ENCODE assay signal across 14 mouse cellular contexts in genomic region chr5:105566852-105567412, GRCm38 (mm10). TPM values are rescaled to one million over a fixed set of nuclear protein-coding genes. Genes with fewer than 3 reads are reported as not detected.
A peak's percentile ranks its signal among the peaks of the same experiment; 100 is the strongest.
DNase-seq lines count a peak whose midpoint lies in the region; ATAC-seq lines count a peak whose summit lies in the region.
"Had no signal": no experiment of that assay in that cellular context is flagged by ENCODE, and none has a peak within 500 bp of the region (broad histone marks: within the 10 kb centered on the region; RNA-seq: fewer than 3 reads in every experiment).

No protein-coding gene starts in this region.

- 74% methylated on average over 7 of the region's 7 CpGs for WGBS in liver, embryonic 12.5 days (ENCODE audit: insufficient replicate concordance)
- 72% methylated on average over 7 of the region's 7 CpGs for WGBS in liver, embryonic 15.5 days (ENCODE audit: insufficient replicate concordance)

- peak overlapping the region; percentile 7; the same call in 1 of the 2 replicates for H3K9ac ChIP-seq in liver, embryonic 12.5 days
- H3K9ac ChIP-seq in liver, embryonic 15.5 days = no peak overlapping the region
- H3K9ac ChIP-seq: embryonic facial prominence, embryonic 13.5 days; intestine, embryonic 15.5 days had no signal

- H3K4me2 ChIP-seq in liver, embryonic 12.5 days = no peak overlapping the region
- H3K4me2 ChIP-seq in liver, embryonic 15.5 days = no peak overlapping the region
- H3K4me2 ChIP-seq: embryonic facial prominence, embryonic 13.5 days; intestine, embryonic 15.5 days had no signal

- H3K36me3 ChIP-seq in liver, embryonic 12.5 days = peaks cover 28% of the 10 kb centered on the region
- H3K36me3 ChIP-seq in liver, embryonic 15.5 days (replicated peaks) = no peaks in the 10 kb centered on the region; the same call in 1 of the 2 replicates
- H3K36me3 ChIP-seq: embryonic facial prominence, embryonic 13.5 days; intestine, embryonic 15.5 days had no signal

- intact Hi-C loops in left cerebral cortex, postnatal 14 days (cut with DNase I) = no loop called here

- no peaks in the 10 kb centered on the region for H3K27me3 ChIP-seq in liver, embryonic 12.5 days (replicated peaks)
- H3K27me3 ChIP-seq in liver, embryonic 15.5 days = no peaks in the 10 kb centered on the region
- H3K27me3 ChIP-seq: embryonic facial prominence, embryonic 13.5 days; intestine, embryonic 15.5 days had no signal

- no peak for ATAC-seq in liver, embryonic 12.5 days
- ATAC-seq in liver, embryonic 15.5 days (ENCODE audit: insufficient read depth) = no peak
- ATAC-seq: intestine, embryonic 15.5 days had no signal

- no peak for DNase-seq in liver
- peak; percentile 4 for DNase-seq in fat pad, adult 2 months (ENCODE audit: extremely low read depth, low read depth, low spot score)
- DNase-seq in lung, postnatal 36 days = peak; percentile 72
- no peak for DNase-seq in left cerebral cortex, postnatal 14 days (ENCODE audit: low spot score in 2 of 2)
- DNase-seq in thymus, postnatal 10 days (ENCODE audit: low spot score in 2 of 2) = no peak
- DNase-seq: cerebellum, adult 9-10 months; heart, adult 11 months; kidney, postnatal 10 days; layer of hippocampus, postnatal 36 days; thymus, adult 2 months had no signal

- no peak overlapping the region for H3K4me3 ChIP-seq in liver, embryonic 12.5 days
- no peak overlapping the region for H3K4me3 ChIP-seq in liver, embryonic 15.5 days (replicated peaks)
- H3K4me3 ChIP-seq: embryonic facial prominence, embryonic 13.5 days; intestine, embryonic 15.5 days had no signal

- peak overlapping the region; percentile 98 for H3K27ac ChIP-seq in liver, embryonic 12.5 days
- H3K27ac ChIP-seq in liver, embryonic 15.5 days (replicated peaks) = peak overlapping the region; percentile 97
- H3K27ac ChIP-seq: embryonic facial prominence, embryonic 13.5 days; intestine, embryonic 15.5 days had no signal

- peaks cover 76% of the 10 kb centered on the region for H3K4me1 ChIP-seq in liver, embryonic 12.5 days
- peaks cover 61% of the 10 kb centered on the region for H3K4me1 ChIP-seq in liver, embryonic 15.5 days (replicated peaks)
- H3K4me1 ChIP-seq: embryonic facial prominence, embryonic 13.5 days; intestine, embryonic 15.5 days had no signal

- H3K9me3 ChIP-seq in liver, embryonic 12.5 days (replicated peaks) = no peaks in the 10 kb centered on the region
- H3K9me3 ChIP-seq in liver, embryonic 15.5 days (replicated peaks) = no peaks in the 10 kb centered on the region
- H3K9me3 ChIP-seq: embryonic facial prominence, embryonic 13.5 days; intestine, embryonic 15.5 days had no signal

RNA-seq across cellular contexts. Expression of gene Lrrc8c, which starts 47.7 kb away (rescaled TPM):
- 23.0 and 23.9 TPM in 2 replicates for polyA plus RNA-seq in liver, embryonic 12.5 days (2016; fragmentation: Nextera tagmentation; extraction: Ambion mirVana)
- 15.2 and 15.5 TPM in 2 replicates for polyA plus RNA-seq in liver, embryonic 15.5 days (2015; fragmentation: Nextera tagmentation; extraction: Ambion mirVana)
- total RNA-seq in left cerebral cortex, postnatal 14 days (2021) = 10 to 100 TPM; 28.2 to 36.4 TPM

Comparison
In these comparisons a context has a peak if more than half of its experiments do, and no peak if none do; other contexts are left out.
1. DNase-seq: peak in fat pad, adult 2 months (single experiment) and lung, postnatal 36 days (single experiment); none in liver (single experiment), left cerebral cortex, postnatal 14 days (0 of 2) and thymus, postnatal 10 days (0 of 2).